Mouse (Mus musculus) hindbrain, embryonic 14.5 days (tissue): ENCODE measurements at regions not wholly inside any gene's neighbourhood (a gene's known extent, or its start where the extent isn't known, plus 50 kb on each side); places are given as distances from the start of the nearest gene placed in this dataset.

Source experiments
- ATAC-seq: fragments of 200-750 bp; cut with Nextera tagmentation; 2 replicates; pipeline ENCODE4 v1.8.0; 2017; ENCODE audit warnings: moderate number of reproducible peaks, mild to moderate bottlenecking, moderate TSS enrichment, moderate library complexity; ENCODE audit not compliant: low FRiP score
- DNase-seq: peaks from one replicate; pipeline ENCODE4 v3.0.0-alpha.2; 2015; ENCODE audit warnings: low spot score
- H3K27ac ChIP-seq: fragments of 300-500 bp; sonication (generic); 2 replicates; pipeline ENCODE4 v1.5.1; 2014; ENCODE audit warnings: mild to moderate bottlenecking, moderate library complexity
- H3K27me3 ChIP-seq: fragments of 300-500 bp; sonication (generic); 2 replicates; pipeline ENCODE4 v1.6.1; 2014; ENCODE audit warnings: mild to moderate bottlenecking, low read length, mixed read lengths; ENCODE audit not compliant: control insufficient read depth, insufficient read depth
- H3K36me3 ChIP-seq: fragments of 300-500 bp; sonication (generic); replicated peaks from 2 replicates; pipeline ENCODE4 v1.6.1; 2014; ENCODE audit not compliant: control insufficient read depth, insufficient read depth
- H3K4me1 ChIP-seq: fragments of 300-500 bp; sonication (generic); replicated peaks from 2 replicates; pipeline ENCODE4 v1.6.1; 2014; ENCODE audit warnings: antibody characterized with exemption, low read length, mixed read lengths; ENCODE audit not compliant: control insufficient read depth, insufficient read depth
- H3K4me2 ChIP-seq: fragments of 300-500 bp; sonication (generic); replicated peaks from 2 replicates; pipeline ENCODE4 v1.6.1; 2014; ENCODE audit warnings: mild to moderate bottlenecking, moderate library complexity
- H3K4me3 ChIP-seq: fragments of 300-500 bp; sonication (generic); replicated peaks from 2 replicates; pipeline ENCODE4 v1.5.1; 2014; ENCODE audit warnings: mild to moderate bottlenecking, low read length
- H3K9ac ChIP-seq: fragments of 300-500 bp; sonication (generic); 2 replicates; pipeline ENCODE4 v1.6.1; 2014
- H3K9me3 ChIP-seq: fragments of 300-500 bp; sonication (generic); 2 replicates; pipeline ENCODE4 v1.6.1; 2016; ENCODE audit warnings: low read length; ENCODE audit not compliant: control insufficient read depth
- whole genome bisulfite sequencing: fragments of 180-500 bp; shearing (Covaris S2); extraction: QIAGEN DNeasy Blood & Tissue Kit; methylation state at CpG from one replicate; pipeline ENCODE4 v1.1.7; 2014; 5-methylcytosine and 5-hydroxymethylcytosine counted together

DNA sequence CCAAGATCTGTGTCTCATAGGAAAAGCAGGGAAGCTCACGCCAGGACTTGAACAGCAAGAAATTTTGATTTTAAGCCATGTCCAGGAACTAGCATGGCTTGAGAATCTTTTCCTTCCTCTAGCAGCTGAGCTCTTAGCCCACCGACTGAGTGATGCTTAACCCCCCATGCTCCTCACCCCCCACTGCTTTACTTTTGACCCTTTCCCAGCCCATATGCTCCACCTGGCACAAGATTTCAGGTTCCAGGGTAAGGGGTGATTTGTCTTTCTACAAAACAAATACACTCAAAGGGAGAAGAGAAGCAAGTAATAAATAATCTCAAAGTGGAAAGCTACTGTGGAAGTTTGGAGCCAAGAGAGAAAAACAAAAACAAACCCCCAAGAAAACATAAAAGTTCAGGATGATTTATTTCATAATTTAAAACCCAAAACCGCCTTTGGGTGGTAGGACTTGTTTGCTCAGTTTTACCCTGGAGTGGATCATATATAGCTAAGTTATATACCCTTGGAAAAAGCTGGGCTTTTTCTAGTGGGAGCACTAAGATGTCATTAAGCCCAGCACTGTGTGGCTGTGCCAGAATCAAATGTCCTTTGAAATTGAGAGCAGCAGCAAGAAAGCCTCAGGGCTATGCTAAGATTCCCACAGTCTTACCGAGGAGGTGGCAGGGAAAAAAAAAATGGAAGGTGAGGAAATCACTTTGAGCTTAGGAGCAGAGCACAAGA is 372.4 kb upstream of the Isx start:
- no peaks in the 10 kb centered on the region for H3K36me3 ChIP-seq
- no peak for DNase-seq
- H3K4me2 ChIP-seq: no peak overlapping the region
- no peak overlapping the region for H3K27ac ChIP-seq
- H3K9me3 ChIP-seq: no peaks in the 10 kb centered on the region
- no peaks in the 10 kb centered on the region for H3K4me1 ChIP-seq
- no peak overlapping the region for H3K9ac ChIP-seq
- H3K27me3 ChIP-seq: no peaks in the 10 kb centered on the region
- peak; percentile 59; the same call in 1 of the 2 replicates for ATAC-seq
- H3K4me3 ChIP-seq: no peak overlapping the region
- whole genome bisulfite sequencing: 58% methylated on average over 4 of the region's 4 CpGs

DNA sequence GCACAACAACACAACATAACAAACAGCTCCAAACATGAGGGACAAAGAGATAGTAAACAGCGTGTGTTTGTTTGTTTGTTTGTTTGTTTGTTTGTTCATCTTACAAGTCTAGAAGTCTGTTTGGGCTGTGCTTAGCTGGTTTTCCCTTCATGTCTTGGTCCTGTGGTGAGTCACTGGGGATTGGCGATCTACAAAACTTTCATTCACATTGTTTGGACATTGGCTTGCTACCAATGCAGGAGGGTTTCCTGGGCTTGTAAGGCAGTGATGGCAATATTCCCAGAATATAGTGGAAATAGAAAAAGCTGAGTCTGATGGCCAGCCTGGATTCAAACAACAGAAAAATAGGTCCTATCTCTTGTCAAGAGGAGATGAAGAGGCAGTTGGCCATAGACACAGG is 371.7 kb upstream of the Isx start:
- Histone ChIP-seq H3K27ac (no peak overlapping the region), H3K9me3 (no peaks in the 10 kb centered on the region), H3K27me3 (no peaks in the 10 kb centered on the region), H3K4me1 (no peaks in the 10 kb centered on the region), H3K36me3 (no peaks in the 10 kb centered on the region), H3K9ac (no peak overlapping the region), H3K4me3 (no peak overlapping the region), H3K4me2 (no peak overlapping the region)
- ATAC-seq (no peak), DNase-seq (no peak)
- WGBS: 90% methylated on average over 2 of the region's 2 CpGs
